Mouse (Mus musculus): ENCODE data around the gene Klf8.

Gene Klf8

GRCm38 (mm10) chrX:153439573-153439972 is 202.3 kb downstream of the Klf8 start:
- no peak for DNase-seq (ENCODE audit: low read depth)

GRCm38 (mm10) chrX:153440018-153440417 is 202.8 kb downstream of the Klf8 start:
- DNase-seq (ENCODE audit: low read depth), result no peak
